Mouse (Mus musculus): Measurements from ENCODE around the gene Kremen1. TPM values are rescaled to one million over a fixed set of nuclear protein-coding genes. Genes with fewer than 3 reads are reported as not detected.

Kremen1 gene
- polyA plus RNA-seq, 1 experiment from 2014 or later = 17.4 TPM

DNA sequence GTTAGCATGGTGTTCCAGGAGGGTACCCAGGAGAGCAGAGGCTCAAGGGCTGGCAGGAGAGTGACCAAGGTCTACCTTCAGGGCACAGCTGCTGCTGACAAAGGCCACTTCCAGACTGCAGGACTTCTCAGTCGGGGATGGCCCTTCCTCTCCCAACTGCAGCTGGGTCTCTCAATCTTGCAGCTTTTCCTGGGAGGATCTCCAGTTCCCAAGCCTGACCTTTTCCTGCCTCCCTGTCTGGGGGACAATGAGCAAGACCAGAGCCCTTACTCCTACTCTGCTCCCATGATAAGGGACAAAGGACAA lies 67.8 kb downstream of the Kremen1 start:
- no peak overlapping the region for H3K9ac ChIP-seq (replicated peaks; ENCODE audit: low read depth, low read length)
- no peak overlapping the region for H3K4me2 ChIP-seq (replicated peaks; ENCODE audit: low read depth, low read length)
- no peaks in the 10 kb centered on the region for H3K4me1 ChIP-seq (ENCODE audit: control insufficient read depth, insufficient read depth, low read length)
- no peaks in the 10 kb centered on the region for H3K9me3 ChIP-seq (ENCODE audit: control insufficient read depth, low read depth, low read length)
- H3K4me3 ChIP-seq (ENCODE audit: low read depth, low read length) = no peak overlapping the region
- no peak overlapping the region for H3K27ac ChIP-seq (ENCODE audit: low read length)
- H3K27me3 ChIP-seq (ENCODE audit: control insufficient read depth, insufficient read depth, low read length) = no peaks in the 10 kb centered on the region
- 42% methylated on average over 1 of the region's 1 CpGs for WGBS
- H3K36me3 ChIP-seq (ENCODE audit: control insufficient read depth, insufficient read depth, low read length) = peaks cover 5% of the 10 kb centered on the region; the same call in 1 of the 2 replicates
- no peak for ATAC-seq (ENCODE audit: insufficient number of reproducible peaks, insufficient read depth, low FRiP score, low read depth)

DNA sequence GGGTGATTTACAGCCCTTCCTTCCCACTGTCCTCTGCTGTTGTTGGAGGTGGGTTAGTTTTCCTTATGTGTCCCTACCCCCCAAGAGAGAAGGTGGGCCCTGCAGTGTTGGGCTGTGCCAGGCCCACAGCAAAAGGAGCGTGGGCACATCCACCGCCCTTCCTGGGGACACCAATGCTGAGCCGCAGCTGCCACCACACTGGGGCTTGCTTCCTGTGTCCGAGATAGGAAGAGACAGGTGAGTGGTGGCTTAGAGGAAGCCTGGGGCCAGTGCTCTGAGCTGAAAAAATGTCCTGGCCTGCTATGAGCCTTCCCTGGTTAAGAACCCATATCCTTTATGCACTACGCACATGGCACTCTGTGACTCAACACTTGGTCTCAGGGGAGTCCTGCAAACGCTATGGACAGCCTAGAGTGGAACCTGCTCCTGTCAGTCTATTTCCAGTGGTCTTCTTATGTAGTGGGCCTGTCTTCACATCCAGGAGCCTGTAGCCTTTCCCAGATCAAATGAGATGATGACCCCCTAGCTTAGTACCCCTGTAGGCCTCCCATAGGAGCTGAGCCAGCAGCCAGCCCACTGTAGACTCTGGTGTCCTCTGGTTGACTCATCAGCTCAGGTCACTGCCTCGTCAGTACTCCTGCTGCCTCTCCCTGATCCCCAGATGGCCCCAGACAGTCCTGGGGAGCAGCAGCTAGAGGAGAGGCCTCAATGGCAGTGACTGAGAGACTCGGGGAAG lies 68.3 kb downstream of the Kremen1 start:
- WGBS = 78% methylated on average over 8 of the region's 8 CpGs
- no peak overlapping the region for H3K4me2 ChIP-seq (replicated peaks; ENCODE audit: low read depth, low read length)
- H3K4me3 ChIP-seq (ENCODE audit: low read depth, low read length) = no peak overlapping the region
- H3K27ac ChIP-seq (ENCODE audit: low read length) = no peak overlapping the region
- peaks cover 5% of the 10 kb centered on the region; the same call in 1 of the 2 replicates for H3K36me3 ChIP-seq (ENCODE audit: control insufficient read depth, insufficient read depth, low read length)
- H3K9ac ChIP-seq (replicated peaks; ENCODE audit: low read depth, low read length) = no peak overlapping the region
- ATAC-seq (ENCODE audit: insufficient number of reproducible peaks, insufficient read depth, low FRiP score, low read depth) = no peak
- no peaks in the 10 kb centered on the region for H3K27me3 ChIP-seq (ENCODE audit: control insufficient read depth, insufficient read depth, low read length)
- H3K9me3 ChIP-seq (ENCODE audit: control insufficient read depth, low read depth, low read length) = no peaks in the 10 kb centered on the region
- H3K4me1 ChIP-seq (ENCODE audit: control insufficient read depth, insufficient read depth, low read length) = no peaks in the 10 kb centered on the region

DNA sequence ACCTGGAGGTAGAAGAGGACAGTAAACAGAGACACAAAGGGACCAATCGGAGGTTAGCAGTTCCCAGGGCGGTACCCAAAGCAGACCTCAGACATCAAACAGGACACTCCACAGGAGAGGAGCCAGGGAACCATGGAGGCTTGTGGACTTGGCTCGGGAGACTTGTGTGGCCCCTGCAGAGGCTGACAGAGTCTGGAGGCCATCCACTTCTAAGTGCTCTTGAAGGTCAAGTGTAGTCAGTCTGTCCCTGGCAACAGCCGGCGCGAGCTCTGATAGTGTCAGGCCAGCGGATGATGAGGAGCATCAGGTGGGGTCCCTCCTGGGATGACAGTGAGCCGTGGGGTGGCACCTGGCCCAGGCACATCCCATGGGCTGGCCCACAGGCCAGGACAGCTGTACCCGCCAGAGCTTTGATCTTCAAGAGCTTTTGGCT lies 69.3 kb downstream of the Kremen1 start:
- no peak for ATAC-seq (ENCODE audit: insufficient number of reproducible peaks, insufficient read depth, low FRiP score, low read depth)
- H3K27ac ChIP-seq (ENCODE audit: low read length) = no peak overlapping the region
- H3K27me3 ChIP-seq (ENCODE audit: control insufficient read depth, insufficient read depth, low read length) = no peaks in the 10 kb centered on the region
- no peak overlapping the region for H3K4me3 ChIP-seq (ENCODE audit: low read depth, low read length)
- H3K9me3 ChIP-seq (ENCODE audit: control insufficient read depth, low read depth, low read length) = no peaks in the 10 kb centered on the region
- no peak overlapping the region for H3K4me2 ChIP-seq (replicated peaks; ENCODE audit: low read depth, low read length)
- no peak overlapping the region for H3K9ac ChIP-seq (replicated peaks; ENCODE audit: low read depth, low read length)
- H3K4me1 ChIP-seq (ENCODE audit: control insufficient read depth, insufficient read depth, low read length) = no peaks in the 10 kb centered on the region
- peaks cover 5% of the 10 kb centered on the region; the same call in 1 of the 2 replicates for H3K36me3 ChIP-seq (ENCODE audit: control insufficient read depth, insufficient read depth, low read length)
- 41% methylated on average over 9 of the region's 9 CpGs for WGBS

DNA sequence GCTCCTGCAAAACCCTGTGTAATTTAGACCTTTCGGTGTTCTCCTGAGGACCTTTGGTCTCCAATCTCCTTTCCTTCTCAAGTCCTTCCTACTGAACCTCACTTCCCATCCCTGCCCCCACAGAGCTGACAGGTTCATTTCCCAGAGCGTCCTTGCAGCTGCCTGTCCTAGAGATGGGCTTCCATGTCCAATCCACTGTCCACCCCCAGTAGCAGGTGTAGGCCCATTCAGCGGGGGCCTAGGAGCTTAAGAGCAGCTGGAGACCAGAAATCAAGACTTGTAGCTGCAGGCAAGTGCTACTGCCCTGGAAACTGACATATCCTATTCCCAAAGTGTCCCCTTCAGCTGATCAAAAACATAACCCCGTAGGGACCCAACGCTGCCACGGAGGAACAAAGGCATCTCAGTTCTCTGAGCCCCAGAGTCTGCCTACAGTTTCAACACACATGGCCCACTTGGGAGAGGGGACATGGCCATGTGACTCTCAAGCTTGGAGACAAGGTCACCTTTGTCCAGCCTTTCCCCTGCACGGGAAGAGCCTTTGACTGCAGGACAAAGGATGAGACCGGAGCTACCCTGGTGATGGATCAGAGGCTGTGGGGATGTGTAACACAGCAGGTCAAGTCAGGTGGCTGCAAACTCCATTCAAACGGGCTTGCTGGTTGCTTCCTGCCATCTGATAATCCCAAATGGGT lies 72.0 kb downstream of the Kremen1 start:
- no peak for ATAC-seq (ENCODE audit: insufficient number of reproducible peaks, insufficient read depth, low FRiP score, low read depth)
- 69% methylated on average over 9 of the region's 9 CpGs for WGBS
- no peak overlapping the region for H3K4me2 ChIP-seq (replicated peaks; ENCODE audit: low read depth, low read length)

DNA sequence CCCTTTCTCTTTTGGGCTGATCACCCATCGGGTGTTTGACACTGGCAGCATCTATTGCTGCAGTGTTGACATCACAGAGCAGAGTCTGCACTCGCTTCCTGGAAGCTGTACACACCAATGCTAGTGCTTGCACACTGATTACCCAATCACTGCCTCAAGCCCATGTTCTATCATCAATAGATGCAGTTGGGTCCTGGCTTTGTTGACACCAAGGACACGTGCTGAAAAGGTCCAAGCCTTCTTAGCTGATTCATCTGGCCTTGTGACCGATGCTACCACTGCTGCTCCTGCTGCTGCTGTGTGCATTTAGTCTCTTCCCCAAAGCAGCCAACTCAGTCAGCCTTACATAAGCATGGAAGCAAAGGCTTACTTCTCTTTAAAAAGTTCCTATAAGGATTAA lies 73.2 kb downstream of the Kremen1 start:
- H3K36me3 ChIP-seq (ENCODE audit: control insufficient read depth, insufficient read depth, low read length) = 0 out of 2 replicates have a peak, but pooled peaks cover 5% of the 10 kb centered on the region
- no peaks in the 10 kb centered on the region for H3K9me3 ChIP-seq (ENCODE audit: control insufficient read depth, low read depth, low read length)
- no peak overlapping the region for H3K27ac ChIP-seq (ENCODE audit: low read length)
- H3K4me1 ChIP-seq (ENCODE audit: control insufficient read depth, insufficient read depth, low read length) = 0 out of 2 replicates have a peak, but pooled peaks cover 4% of the 10 kb centered on the region
- no peak overlapping the region for H3K4me3 ChIP-seq (ENCODE audit: low read depth, low read length)
- H3K4me2 ChIP-seq (replicated peaks; ENCODE audit: low read depth, low read length) = no peak overlapping the region
- H3K27me3 ChIP-seq (ENCODE audit: control insufficient read depth, insufficient read depth, low read length) = no peaks in the 10 kb centered on the region
- 89% methylated on average over 4 of the region's 4 CpGs for WGBS
- H3K9ac ChIP-seq (replicated peaks; ENCODE audit: low read depth, low read length) = no peak overlapping the region
- ATAC-seq (ENCODE audit: insufficient number of reproducible peaks, insufficient read depth, low FRiP score, low read depth) = no peak

More for the DNA sequence above, 72.0 kb downstream of the Kremen1 start:
- H3K4me1 ChIP-seq (ENCODE audit: control insufficient read depth, insufficient read depth, low read length) = 0 out of 2 replicates have a peak, but pooled peaks cover under 1% of the 10 kb centered on the region
- H3K27me3 ChIP-seq (ENCODE audit: control insufficient read depth, insufficient read depth, low read length) = no peaks in the 10 kb centered on the region
- H3K36me3 ChIP-seq (ENCODE audit: control insufficient read depth, insufficient read depth, low read length) = 0 out of 2 replicates have a peak, but pooled peaks cover 5% of the 10 kb centered on the region
- peak overlapping the region; percentile 39; the same call in 1 of the 2 replicates for H3K27ac ChIP-seq (ENCODE audit: low read length)
- no peak overlapping the region for H3K9ac ChIP-seq (replicated peaks; ENCODE audit: low read depth, low read length)
- no peaks in the 10 kb centered on the region for H3K9me3 ChIP-seq (ENCODE audit: control insufficient read depth, low read depth, low read length)
- no peak overlapping the region for H3K4me3 ChIP-seq (ENCODE audit: low read depth, low read length)

DNA sequence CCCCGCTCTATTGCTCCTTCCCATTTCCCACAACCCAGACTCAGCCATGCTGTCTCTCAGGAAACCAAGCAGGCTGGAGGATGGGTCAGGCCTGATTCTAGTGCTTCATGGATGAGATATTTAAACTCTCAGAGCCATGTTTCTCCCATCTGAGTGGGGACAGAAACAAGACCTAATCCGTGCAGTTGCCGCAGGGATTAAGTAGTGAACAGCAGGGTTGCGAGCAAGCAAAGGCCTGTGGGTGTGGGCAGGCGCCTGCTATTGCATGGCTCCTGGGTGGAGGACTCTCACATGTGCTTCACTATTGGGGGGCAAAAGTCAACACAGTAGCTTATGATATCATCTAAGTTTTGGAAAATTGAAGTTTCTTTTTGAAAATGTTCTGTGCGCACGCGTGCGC lies 76.5 kb downstream of the Kremen1 start:
- ATAC-seq (ENCODE audit: insufficient number of reproducible peaks, insufficient read depth, low FRiP score, low read depth) = no peak
- H3K4me3 ChIP-seq (ENCODE audit: low read depth, low read length) = no peak overlapping the region
- no peaks in the 10 kb centered on the region for H3K9me3 ChIP-seq (ENCODE audit: control insufficient read depth, low read depth, low read length)
- no peak overlapping the region for H3K9ac ChIP-seq (replicated peaks; ENCODE audit: low read depth, low read length)
- 82% methylated on average over 9 of the region's 9 CpGs for WGBS
- H3K36me3 ChIP-seq (ENCODE audit: control insufficient read depth, insufficient read depth, low read length) = no peaks in the 10 kb centered on the region
- H3K27ac ChIP-seq (ENCODE audit: low read length) = no peak overlapping the region
- H3K4me2 ChIP-seq (replicated peaks; ENCODE audit: low read depth, low read length) = no peak overlapping the region
- H3K27me3 ChIP-seq (ENCODE audit: control insufficient read depth, insufficient read depth, low read length) = no peaks in the 10 kb centered on the region
- 0 out of 2 replicates have a peak, but pooled peaks cover 4% of the 10 kb centered on the region for H3K4me1 ChIP-seq (ENCODE audit: control insufficient read depth, insufficient read depth, low read length)

DNA sequence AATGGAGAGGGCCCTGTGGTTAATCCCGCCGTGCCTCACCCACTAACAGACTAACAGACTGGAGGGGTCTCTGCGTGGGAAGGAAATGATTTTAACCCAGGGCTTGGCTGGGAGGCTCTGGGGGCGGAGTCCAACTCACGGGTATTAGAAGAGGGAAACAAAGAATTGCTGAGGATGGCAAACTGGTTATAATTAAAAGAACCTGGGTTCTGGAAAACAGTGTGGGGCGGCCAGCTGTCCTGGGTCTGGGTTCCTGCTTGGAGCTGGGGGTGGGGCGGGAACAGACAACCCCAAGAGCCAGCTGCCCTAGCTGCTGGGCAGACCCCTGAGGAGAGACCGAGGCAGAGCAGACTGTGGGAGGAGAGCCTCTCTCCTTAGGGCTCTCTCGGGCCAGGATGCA lies 77.1 kb downstream of the Kremen1 start:
- 0 out of 2 replicates have a peak overlapping the region, but pooled peaks have one; percentile 16 for H3K4me2 ChIP-seq (replicated peaks; ENCODE audit: low read depth, low read length)
- H3K4me1 ChIP-seq (ENCODE audit: control insufficient read depth, insufficient read depth, low read length) = 0 out of 2 replicates have a peak, but pooled peaks cover 4% of the 10 kb centered on the region
- no peak overlapping the region for H3K4me3 ChIP-seq (ENCODE audit: low read depth, low read length)
- H3K9ac ChIP-seq (replicated peaks; ENCODE audit: low read depth, low read length) = no peak overlapping the region
- no peak overlapping the region for H3K27ac ChIP-seq (ENCODE audit: low read length)
- no peaks in the 10 kb centered on the region for H3K9me3 ChIP-seq (ENCODE audit: control insufficient read depth, low read depth, low read length)
- no peaks in the 10 kb centered on the region for H3K27me3 ChIP-seq (ENCODE audit: control insufficient read depth, insufficient read depth, low read length)
- WGBS = 32% methylated on average over 9 of the region's 9 CpGs
- no peaks in the 10 kb centered on the region for H3K36me3 ChIP-seq (ENCODE audit: control insufficient read depth, insufficient read depth, low read length)
- peak; percentile 47; the same call in 1 of the 2 replicates for ATAC-seq (ENCODE audit: insufficient number of reproducible peaks, insufficient read depth, low FRiP score, low read depth)

DNA sequence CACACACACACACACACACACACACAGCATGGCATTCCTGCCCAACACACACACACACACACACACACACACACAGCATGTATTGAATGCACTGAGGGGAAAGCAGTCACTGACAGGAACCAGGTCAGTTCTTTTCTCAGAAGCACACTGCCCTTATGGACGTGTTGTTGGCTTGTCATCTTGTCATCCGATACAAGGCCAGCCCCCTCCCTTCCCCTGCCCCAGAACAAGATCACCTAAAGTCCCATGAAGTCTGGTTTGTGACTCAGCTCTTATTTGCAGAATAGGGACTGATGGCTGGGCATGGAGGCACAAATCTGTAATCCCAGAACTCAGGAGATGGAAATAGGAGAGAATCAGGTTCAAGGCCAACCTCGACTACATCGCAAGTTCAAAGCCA lies 78.5 kb downstream of the Kremen1 start:
- Histone ChIP-seq H3K9ac (replicated peaks; ENCODE audit: low read depth, low read length) (no peak overlapping the region), H3K4me2 (replicated peaks; ENCODE audit: low read depth, low read length) (no peak overlapping the region), H3K4me3 (ENCODE audit: low read depth, low read length) (no peak overlapping the region), H3K27ac (ENCODE audit: low read length) (no peak overlapping the region), H3K4me1 (ENCODE audit: control insufficient read depth, insufficient read depth, low read length) (0 out of 2 replicates have a peak, but pooled peaks cover 4% of the 10 kb centered on the region), H3K27me3 (ENCODE audit: control insufficient read depth, insufficient read depth, low read length) (no peaks in the 10 kb centered on the region), H3K9me3 (ENCODE audit: control insufficient read depth, low read depth, low read length) (no peaks in the 10 kb centered on the region), H3K36me3 (ENCODE audit: control insufficient read depth, insufficient read depth, low read length) (no peaks in the 10 kb centered on the region)
- WGBS = 65% methylated on average over 4 of the region's 4 CpGs
- ATAC-seq (ENCODE audit: insufficient number of reproducible peaks, insufficient read depth, low FRiP score, low read depth) = no peak

Measured in stomach, embryonic 14.5 days (tissue).